Mouse (Mus musculus): ENCODE measurements around the gene Rbp4. TPM values are rescaled to one million over a fixed set of nuclear protein-coding genes. Genes with fewer than 3 reads are reported as not detected.

Rbp4 gene
- polyA plus RNA-seq, 1 experiment from 2014 or later, result 2,083 TPM

DNA sequence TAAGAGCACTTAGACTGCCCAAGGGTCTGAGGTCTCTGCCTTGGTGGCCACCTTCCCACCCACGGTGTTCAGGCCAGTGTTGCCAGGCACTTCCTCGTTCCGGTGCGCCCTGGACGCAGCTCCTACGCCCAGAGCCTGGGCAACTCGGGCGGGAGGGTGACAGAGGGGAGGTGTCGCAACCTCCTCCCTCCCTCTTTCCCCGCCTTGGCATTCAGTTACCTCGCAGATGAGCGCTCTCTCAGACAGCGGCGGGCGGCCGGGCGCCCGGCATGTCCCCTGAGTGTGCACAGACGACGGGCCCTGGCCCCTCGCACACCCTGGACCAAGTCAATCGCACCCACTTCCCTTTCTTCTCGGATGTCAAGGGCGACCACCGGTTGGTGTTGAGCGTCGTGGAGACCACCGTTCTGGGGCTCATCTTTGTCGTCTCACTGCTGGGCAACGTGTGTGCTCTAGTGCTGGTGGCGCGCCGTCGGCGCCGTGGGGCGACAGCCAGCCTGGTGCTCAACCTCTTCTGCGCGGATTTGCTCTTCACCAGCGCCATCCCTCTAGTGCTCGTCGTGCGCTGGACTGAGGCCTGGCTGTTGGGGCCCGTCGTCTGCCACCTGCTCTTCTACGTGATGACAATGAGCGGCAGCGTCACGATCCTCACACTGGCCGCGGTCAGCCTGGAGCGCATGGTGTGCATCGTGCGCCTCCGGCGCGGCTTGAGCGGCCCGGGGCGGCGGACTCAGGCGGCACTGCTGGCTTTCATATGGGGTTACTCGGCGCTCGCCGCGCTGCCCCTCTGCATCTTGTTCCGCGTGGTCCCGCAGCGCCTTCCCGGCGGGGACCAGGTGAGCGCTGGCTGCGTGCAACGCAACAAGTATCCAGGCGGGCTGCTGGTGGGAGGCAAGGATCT is 28.0 kb downstream of the Rbp4 start, which contains the start of gene Ffar4:
TSS of gene Ffar4 (plus strand) at position 214 of the 901 bp plus-strand sequence.
- no peak within 1 kb of the TSS for H3K9ac ChIP-seq (ENCODE audit: low read depth, low read length)
- H3K27ac ChIP-seq (ENCODE audit: low read length), result no peak within 1 kb of the TSS
- ATAC-seq (ENCODE audit: low read depth), result peak; percentile 41; the same call in 1 of the 2 replicates
- H3K4me1 ChIP-seq (ENCODE audit: control insufficient read depth, low read depth, low read length), result no peaks in the 10 kb centered on the region
- H3K4me3 ChIP-seq (ENCODE audit: low read depth, low read length), result peak within 1 kb of the TSS; percentile 30
- peak within 1 kb of the TSS; percentile 47 for H3K4me2 ChIP-seq (ENCODE audit: low read depth, low read length)
- H3K36me3 ChIP-seq (ENCODE audit: control insufficient read depth, insufficient read depth), result no peaks in the 10 kb centered on the region
- no peaks in the 10 kb centered on the region for H3K9me3 ChIP-seq (replicated peaks; ENCODE audit: control insufficient read depth, low read length)
- H3K27me3 ChIP-seq (ENCODE audit: control insufficient read depth, insufficient read depth, low read depth, low read length), result peaks cover 32% of the 10 kb centered on the region
- under 1% methylated on average over 77 of the region's 77 CpGs for WGBS (ENCODE audit: insufficient replicate concordance)

DNA sequence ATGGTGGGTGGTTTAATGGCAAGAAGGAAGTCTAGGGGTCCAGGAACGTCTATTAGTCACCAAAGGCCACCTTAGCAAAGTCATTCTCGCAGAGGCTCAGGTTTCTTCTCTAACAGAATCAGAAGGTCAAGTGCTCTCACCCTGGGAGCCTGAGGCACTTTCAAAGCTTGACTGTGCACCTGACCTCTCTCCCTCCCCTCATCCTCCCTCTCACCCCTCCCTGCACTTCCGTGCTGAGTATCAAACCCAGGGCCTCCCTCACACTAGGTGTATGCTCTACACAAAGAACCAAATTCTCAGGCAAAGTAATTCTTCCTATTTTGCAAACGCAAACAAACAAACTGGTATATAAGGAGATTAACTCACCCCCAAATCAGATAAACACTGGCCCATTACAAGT is 28.9 kb downstream of the Rbp4 start:
- peak overlapping the region; percentile 47; the same call in 1 of the 2 replicates for H3K4me2 ChIP-seq (ENCODE audit: low read depth, low read length)
- no peak overlapping the region for H3K4me3 ChIP-seq (ENCODE audit: low read depth, low read length)
- no peaks in the 10 kb centered on the region for H3K36me3 ChIP-seq (ENCODE audit: control insufficient read depth, insufficient read depth)
- no peaks in the 10 kb centered on the region for H3K9me3 ChIP-seq (replicated peaks; ENCODE audit: control insufficient read depth, low read length)
- no peaks in the 10 kb centered on the region for H3K4me1 ChIP-seq (ENCODE audit: control insufficient read depth, low read depth, low read length)
- no peak overlapping the region for H3K27ac ChIP-seq (ENCODE audit: low read length)
- whole genome bisulfite sequencing (ENCODE audit: insufficient replicate concordance), result 12% methylated on average over 4 of the region's 4 CpGs
- no peak overlapping the region for H3K9ac ChIP-seq (ENCODE audit: low read depth, low read length)
- ATAC-seq (ENCODE audit: low read depth), result no peak
- H3K27me3 ChIP-seq (ENCODE audit: control insufficient read depth, insufficient read depth, low read depth, low read length), result peaks cover 32% of the 10 kb centered on the region

DNA sequence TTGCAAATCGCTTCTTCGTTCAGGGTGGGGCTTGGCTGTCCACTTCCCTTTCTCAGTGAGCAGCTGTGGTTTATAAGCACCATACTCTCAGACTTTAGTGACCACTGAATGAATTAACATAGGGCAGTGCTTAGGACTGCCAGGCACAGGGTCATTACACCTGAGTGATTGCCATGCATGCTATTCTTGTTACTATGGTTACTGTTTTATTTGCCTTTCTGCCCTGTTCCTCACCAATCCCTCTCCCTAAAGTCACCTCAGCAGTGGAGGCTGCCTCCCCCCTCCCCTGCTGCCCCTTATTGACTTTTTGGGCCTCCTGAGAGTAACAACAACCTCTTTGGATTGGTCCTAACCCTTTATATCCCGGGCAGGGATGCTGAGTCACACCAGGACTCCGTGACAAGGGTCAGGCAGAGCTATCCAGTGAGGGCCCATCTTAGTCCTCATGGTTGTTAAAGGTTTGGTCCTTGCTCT is 33.5 kb downstream of the Rbp4 start:
- H3K9ac ChIP-seq (ENCODE audit: low read depth, low read length), result no peak overlapping the region
- ATAC-seq (ENCODE audit: low read depth), result no peak
- WGBS (ENCODE audit: insufficient replicate concordance), result 37% methylated on average over 4 of the region's 4 CpGs
- H3K4me1 ChIP-seq (ENCODE audit: control insufficient read depth, low read depth, low read length), result no peaks in the 10 kb centered on the region
- peaks cover 8% of the 10 kb centered on the region for H3K27me3 ChIP-seq (ENCODE audit: control insufficient read depth, insufficient read depth, low read depth, low read length)
- H3K27ac ChIP-seq (ENCODE audit: low read length), result no peak overlapping the region
- no peaks in the 10 kb centered on the region for H3K9me3 ChIP-seq (replicated peaks; ENCODE audit: control insufficient read depth, low read length)
- H3K4me2 ChIP-seq (ENCODE audit: low read depth, low read length), result no peak overlapping the region
- no peak overlapping the region for H3K4me3 ChIP-seq (ENCODE audit: low read depth, low read length)
- H3K36me3 ChIP-seq (ENCODE audit: control insufficient read depth, insufficient read depth), result no peaks in the 10 kb centered on the region

DNA sequence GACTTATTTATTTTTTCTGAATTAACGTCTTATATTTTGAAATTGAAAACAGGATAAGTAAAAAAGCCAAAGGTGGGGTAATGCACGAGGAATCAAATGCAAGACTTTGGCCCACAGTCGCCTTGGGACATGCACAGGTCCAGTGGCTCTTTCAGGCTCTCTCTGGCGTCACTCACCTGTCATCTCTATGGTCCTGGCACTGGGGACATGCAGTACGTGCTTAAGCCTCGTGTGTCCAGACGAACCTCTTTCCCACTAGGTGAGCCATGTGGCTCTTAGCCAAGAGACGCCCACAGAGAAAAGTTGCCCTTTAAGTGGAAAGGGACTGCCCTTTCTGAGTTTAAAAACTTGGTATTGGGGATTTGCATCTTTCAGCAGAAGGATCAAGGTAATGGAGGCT is 35.7 kb downstream of the Rbp4 start:
- Histone ChIP-seq H3K9ac (ENCODE audit: low read depth, low read length) (no peak overlapping the region), H3K4me2 (ENCODE audit: low read depth, low read length) (no peak overlapping the region), H3K9me3 (replicated peaks; ENCODE audit: control insufficient read depth, low read length) (no peaks in the 10 kb centered on the region), H3K27ac (ENCODE audit: low read length) (no peak overlapping the region), H3K4me1 (ENCODE audit: control insufficient read depth, low read depth, low read length) (no peaks in the 10 kb centered on the region), H3K27me3 (ENCODE audit: control insufficient read depth, insufficient read depth, low read depth, low read length) (no peaks in the 10 kb centered on the region), H3K4me3 (ENCODE audit: low read depth, low read length) (no peak overlapping the region), H3K36me3 (ENCODE audit: control insufficient read depth, insufficient read depth) (no peaks in the 10 kb centered on the region)
- WGBS (ENCODE audit: insufficient replicate concordance), result 58% methylated on average over 8 of the region's 8 CpGs
- ATAC-seq (ENCODE audit: low read depth), result peak; percentile 72

DNA sequence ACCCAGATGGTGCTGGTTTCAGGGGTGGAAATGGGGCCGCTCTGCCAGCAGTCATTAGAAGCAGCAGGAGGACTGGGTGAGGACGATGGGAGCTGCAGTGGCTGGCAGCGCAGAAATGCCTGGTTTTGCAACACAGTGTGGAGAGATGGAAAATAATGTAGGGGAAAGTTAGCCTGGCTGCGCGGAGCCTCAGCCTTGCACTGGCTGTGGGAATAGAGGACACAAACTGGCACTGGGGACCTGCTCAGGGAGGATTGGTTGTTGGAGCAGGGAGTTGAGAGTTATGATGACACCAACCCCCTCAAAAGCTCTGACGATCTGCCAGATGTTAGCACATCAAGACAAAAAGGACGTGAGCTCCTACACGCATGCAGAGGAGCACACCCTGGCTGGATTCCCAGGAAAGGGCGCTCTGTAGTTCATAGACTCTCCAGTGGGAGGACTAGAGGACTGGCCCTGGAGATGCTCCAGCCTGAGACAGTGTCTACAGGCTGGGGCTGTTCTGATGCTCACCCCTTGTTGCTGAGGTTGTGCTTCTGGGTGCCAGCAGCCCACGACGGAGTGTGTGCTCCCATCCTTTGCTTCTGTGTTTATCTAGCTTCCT is 38.0 kb downstream of the Rbp4 start:
- H3K36me3 ChIP-seq (ENCODE audit: control insufficient read depth, insufficient read depth), result no peaks in the 10 kb centered on the region
- ATAC-seq (ENCODE audit: low read depth), result peak; percentile 77
- H3K4me1 ChIP-seq (ENCODE audit: control insufficient read depth, low read depth, low read length), result no peaks in the 10 kb centered on the region
- no peak overlapping the region for H3K27ac ChIP-seq (ENCODE audit: low read length)
- no peak overlapping the region for H3K4me3 ChIP-seq (ENCODE audit: low read depth, low read length)
- no peaks in the 10 kb centered on the region for H3K27me3 ChIP-seq (ENCODE audit: control insufficient read depth, insufficient read depth, low read depth, low read length)
- no peak overlapping the region for H3K9ac ChIP-seq (ENCODE audit: low read depth, low read length)
- WGBS (ENCODE audit: insufficient replicate concordance), result 43% methylated on average over 11 of the region's 11 CpGs
- no peaks in the 10 kb centered on the region for H3K9me3 ChIP-seq (replicated peaks; ENCODE audit: control insufficient read depth, low read length)
- H3K4me2 ChIP-seq (ENCODE audit: low read depth, low read length), result no peak overlapping the region

DNA sequence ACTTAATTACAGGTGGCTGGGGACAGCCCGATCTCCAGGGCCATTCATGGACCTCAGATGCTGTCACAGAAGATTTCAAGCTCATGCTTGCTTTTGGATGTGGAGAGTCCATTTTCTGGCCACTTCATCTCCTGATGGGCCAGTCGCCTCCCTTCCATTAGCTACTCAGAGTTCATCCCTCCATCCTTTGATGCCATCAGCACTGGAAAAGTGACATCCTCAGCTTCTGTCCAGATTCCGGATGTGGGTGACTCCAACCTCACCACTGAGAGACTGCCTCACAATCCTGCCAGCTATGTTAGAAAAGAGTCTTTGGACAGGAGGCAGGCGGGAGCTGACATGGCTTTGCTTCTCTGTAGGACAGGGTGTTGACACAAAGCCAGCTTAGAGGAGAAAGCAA is 39.2 kb downstream of the Rbp4 start:
- Histone ChIP-seq H3K27ac (ENCODE audit: low read length) (no peak overlapping the region), H3K9me3 (replicated peaks; ENCODE audit: control insufficient read depth, low read length) (no peaks in the 10 kb centered on the region), H3K4me3 (ENCODE audit: low read depth, low read length) (no peak overlapping the region), H3K27me3 (ENCODE audit: control insufficient read depth, insufficient read depth, low read depth, low read length) (no peaks in the 10 kb centered on the region), H3K9ac (ENCODE audit: low read depth, low read length) (no peak overlapping the region), H3K4me2 (ENCODE audit: low read depth, low read length) (no peak overlapping the region), H3K36me3 (ENCODE audit: control insufficient read depth, insufficient read depth) (no peaks in the 10 kb centered on the region), H3K4me1 (ENCODE audit: control insufficient read depth, low read depth, low read length) (no peaks in the 10 kb centered on the region)
- no peak for ATAC-seq (ENCODE audit: low read depth)
- WGBS (ENCODE audit: insufficient replicate concordance), result 62% methylated on average over 4 of the region's 4 CpGs

DNA sequence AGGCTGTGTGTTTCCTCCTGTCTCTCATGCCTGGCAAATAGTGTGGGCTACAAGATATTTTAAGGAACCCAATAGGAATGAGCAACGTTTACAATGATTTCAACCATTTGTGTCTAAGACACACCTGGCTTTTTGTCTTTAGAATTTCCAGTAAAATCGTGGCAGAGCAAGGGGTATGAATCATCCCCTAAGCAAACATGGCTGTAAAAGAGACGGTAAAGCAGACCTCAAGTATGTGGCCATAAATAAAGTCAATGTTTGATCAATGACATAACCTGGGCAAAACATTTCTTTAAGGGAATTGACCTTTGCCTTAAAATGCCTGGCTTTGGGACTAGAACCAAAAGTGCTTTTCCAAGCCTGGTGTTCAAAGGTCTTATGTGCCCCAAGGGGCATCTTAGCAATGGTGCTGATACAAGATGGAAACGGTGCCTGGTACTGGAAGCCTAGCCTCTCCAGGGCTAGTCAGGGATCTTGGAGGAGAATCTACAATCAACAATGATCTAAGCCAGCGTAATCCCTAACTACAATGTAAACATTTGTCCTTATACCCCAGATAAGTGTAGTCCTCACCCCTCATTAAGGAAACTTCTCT is 42.1 kb downstream of the Rbp4 start:
- H3K4me2 ChIP-seq (ENCODE audit: low read depth, low read length), result no peak overlapping the region
- no peaks in the 10 kb centered on the region for H3K36me3 ChIP-seq (ENCODE audit: control insufficient read depth, insufficient read depth)
- H3K4me3 ChIP-seq (ENCODE audit: low read depth, low read length), result no peak overlapping the region
- no peak overlapping the region for H3K9ac ChIP-seq (ENCODE audit: low read depth, low read length)
- H3K27me3 ChIP-seq (ENCODE audit: control insufficient read depth, insufficient read depth, low read depth, low read length), result no peaks in the 10 kb centered on the region
- H3K4me1 ChIP-seq (ENCODE audit: control insufficient read depth, low read depth, low read length), result no peaks in the 10 kb centered on the region
- no peak overlapping the region for H3K27ac ChIP-seq (ENCODE audit: low read length)
- 36% methylated on average over 5 of the region's 5 CpGs for WGBS (ENCODE audit: insufficient replicate concordance)
- no peaks in the 10 kb centered on the region for H3K9me3 ChIP-seq (replicated peaks; ENCODE audit: control insufficient read depth, low read length)
- no peak for ATAC-seq (ENCODE audit: low read depth)

DNA sequence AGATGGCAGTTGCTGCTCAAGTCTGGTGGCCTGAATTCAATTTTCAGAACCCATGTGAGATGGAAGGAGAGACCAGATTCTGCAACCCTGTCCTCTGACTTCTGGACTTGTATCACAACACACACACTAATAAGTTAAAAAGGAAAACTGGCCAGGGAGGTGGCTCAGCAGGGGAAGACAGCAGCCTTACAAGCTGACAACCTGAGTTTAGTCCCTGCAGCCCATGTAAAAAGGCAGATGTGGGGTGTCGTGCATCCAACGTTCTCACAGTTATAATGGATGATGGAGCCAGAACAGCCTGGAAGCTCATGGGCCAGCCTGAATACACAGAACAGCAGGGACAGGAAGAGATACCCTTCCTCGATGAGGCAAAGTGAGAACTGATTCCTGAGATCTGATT is 43.7 kb downstream of the Rbp4 start:
- ATAC-seq (ENCODE audit: low read depth), result no peak
- WGBS (ENCODE audit: insufficient replicate concordance), result 50% methylated on average over 3 of the region's 3 CpGs
- H3K27ac ChIP-seq (ENCODE audit: low read length), result no peak overlapping the region
- H3K27me3 ChIP-seq (ENCODE audit: control insufficient read depth, insufficient read depth, low read depth, low read length), result no peaks in the 10 kb centered on the region
- no peaks in the 10 kb centered on the region for H3K9me3 ChIP-seq (replicated peaks; ENCODE audit: control insufficient read depth, low read length)
- H3K4me1 ChIP-seq (ENCODE audit: control insufficient read depth, low read depth, low read length), result no peaks in the 10 kb centered on the region
- H3K36me3 ChIP-seq (ENCODE audit: control insufficient read depth, insufficient read depth), result no peaks in the 10 kb centered on the region
- H3K4me3 ChIP-seq (ENCODE audit: low read depth, low read length), result no peak overlapping the region
- H3K9ac ChIP-seq (ENCODE audit: low read depth, low read length), result no peak overlapping the region
- no peak overlapping the region for H3K4me2 ChIP-seq (ENCODE audit: low read depth, low read length)
